Mouse (Mus musculus) retina, postnatal 1 day (tissue): ENCODE measurements around the gene Vars.
"Not testable (repeated sequence)": the region's sequence is repeated elsewhere in the genome, so short reads cannot be mapped to it uniquely, and the experiment has no call there.

ENCODE experiments used
- DNase-seq: peaks from one replicate; pipeline ENCODE4 v3.0.0-alpha.2; 2012

The Vars gene

DNA sequence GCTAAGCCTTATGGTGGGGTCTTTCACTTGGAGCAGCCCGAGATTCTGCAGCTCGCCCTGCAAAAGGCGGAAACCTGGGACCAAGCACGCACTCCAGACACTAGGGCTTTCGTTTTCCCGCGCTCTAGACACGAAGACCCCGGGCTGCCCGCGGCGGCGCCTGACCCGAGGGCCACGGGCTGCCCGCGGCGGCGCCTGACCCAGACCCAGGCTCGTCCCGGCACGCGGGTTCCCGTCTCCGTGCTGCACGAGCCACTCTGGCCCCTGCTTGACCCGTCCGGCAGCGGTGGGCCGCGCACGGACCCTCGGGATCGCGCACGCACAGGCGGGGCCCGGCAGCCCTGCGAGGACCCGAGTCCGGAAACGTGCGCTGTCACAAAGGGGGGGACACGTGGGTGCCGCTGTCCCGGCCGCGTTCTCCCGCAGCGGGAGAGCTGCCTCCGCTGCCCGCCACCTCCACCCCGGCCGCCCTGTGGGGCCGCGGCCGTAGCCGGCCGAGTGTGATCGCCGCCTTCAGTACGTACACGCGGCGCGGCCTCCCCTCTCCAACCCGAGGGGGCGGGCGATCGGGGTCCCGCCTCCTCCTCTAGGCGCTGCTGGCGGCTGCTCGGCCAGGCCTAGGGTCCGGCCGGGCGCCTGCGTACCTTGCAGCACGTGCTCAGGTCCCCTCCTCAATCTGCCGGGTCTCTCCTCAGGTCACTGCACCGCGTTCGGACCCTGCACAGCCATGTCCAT, at the start of gene Vars:
Gene Vars (plus strand): TSS at position 271 of the 735 bp plus-strand sequence.
- peak; percentile 95 for DNase-seq

DNA sequence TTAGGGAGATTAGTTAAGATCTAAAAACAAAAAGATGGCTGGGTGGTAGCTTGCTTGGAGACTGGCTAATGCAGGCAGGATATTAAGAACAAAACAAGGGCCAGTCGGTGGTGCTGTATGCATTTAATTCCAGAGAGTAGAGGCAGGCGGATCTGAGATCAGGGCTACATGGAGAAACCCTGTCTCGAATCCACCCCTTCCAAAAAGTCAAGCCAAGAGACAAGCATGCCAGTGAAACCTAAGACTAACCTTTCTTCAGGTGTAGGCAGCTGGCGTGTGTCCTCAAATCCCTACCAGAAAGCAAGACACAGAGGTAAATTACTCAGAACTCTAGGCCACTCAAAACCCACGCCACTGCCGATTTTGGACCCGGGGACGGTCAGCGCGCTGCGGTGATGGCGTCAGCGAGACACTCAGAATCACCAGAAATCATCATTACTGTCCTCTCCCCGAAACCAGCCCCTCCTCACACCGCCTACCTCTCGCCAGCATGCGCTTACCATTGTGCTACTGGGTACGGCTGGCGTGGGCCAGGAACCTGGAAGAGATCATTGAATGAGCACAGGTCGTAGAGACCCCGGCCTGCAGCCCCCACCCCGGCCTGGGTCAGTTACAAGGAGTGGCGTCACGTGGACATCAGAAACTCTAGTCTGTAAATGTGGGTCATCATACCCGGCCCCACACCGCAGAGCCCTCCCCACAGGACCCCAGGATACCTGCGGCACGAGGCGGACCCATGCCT, 49.0 kb upstream of the Vars start:
- no peak for DNase-seq

DNA sequence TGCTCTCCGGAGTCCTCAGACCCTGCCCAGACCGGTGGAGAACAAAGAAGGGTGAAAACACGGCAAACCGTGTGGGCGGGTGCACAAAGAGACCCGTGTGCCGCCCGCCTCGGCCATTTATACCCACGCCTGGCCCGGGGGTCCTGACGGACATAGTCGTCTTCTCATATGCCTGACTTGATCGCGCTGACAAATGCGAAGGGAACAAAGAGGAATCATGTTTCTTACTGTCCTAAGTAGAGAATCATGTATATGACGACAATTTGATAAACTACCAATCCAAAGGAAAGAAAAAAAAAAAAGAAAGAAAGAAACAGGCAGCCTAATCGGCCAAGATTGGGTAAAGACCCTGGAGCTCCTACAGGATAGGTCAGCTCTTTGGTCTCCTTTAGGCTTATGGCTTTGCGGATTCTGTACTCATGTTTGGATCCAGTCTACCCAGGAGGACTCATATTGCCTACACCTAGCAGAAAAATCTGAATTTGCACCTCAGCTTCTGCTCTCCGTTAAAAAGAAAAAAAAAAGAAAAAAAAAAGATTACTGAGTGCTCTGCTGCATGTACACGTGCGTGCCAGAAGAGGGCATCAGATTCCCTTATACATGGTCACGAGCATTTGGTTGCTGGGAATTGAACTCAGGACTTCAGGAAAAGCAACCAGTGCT, 48.3 kb upstream of the Vars start:
- peak; percentile 91 for DNase-seq

DNA sequence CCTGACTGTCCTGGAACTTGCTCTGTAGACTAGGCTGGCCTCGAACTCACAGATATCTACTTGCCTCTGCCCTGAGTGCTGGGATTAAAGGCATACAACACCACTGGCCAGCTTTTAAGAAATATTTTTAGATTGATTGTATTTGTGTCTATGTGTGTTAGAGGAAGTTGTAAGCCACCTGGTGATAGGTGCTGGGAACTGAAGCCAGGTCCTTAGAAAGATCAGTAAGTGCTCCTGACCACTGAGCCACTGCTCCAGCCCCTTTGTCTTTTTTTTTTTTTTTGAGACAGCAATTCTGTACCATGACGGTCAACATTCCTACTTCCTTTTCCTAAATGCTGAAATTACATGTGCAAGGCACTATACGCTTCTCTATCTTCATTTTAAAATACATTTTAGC, 47.5 kb upstream of the Vars start:
- no peak for DNase-seq

DNA sequence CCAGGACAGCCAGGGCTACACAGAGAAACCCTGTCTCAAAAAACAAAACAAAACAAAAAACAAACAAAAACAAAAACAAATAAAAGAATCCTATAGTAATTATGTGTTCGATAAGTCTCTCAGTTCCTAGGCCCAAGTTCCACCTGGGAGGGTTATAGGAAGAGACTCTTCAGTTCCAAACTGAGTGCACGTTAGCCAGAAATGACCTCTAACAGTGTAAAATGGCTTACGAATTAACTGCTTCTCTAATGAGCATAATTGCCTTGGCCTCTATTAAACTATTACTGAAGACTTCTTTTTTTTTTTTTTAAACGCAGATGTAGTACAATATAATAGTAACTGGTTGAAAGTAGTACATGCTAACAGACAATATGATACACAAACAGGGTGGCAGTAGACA, 46.9 kb upstream of the Vars start:
- DNase-seq = no peak

DNA sequence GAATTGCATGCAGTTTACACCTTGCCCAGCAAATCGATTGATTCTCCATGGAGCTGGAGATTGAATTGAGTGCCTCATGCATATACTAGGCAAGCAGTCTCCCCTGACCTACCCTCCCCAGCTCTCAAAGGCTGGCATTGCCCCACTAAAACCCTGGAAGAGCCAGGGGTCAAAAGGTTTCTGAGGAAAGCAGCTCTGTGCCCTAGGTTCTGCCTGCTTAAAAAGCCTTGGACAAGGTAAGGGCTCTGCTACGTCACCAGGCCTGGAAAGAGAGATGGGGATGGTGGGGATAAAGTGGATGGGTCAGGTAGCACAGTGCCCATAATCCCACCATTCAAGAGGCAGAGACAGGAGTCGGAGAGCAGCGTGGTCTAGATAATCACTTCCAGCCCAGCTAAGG, 46.0 kb upstream of the Vars start:
- no peak for DNase-seq

DNA sequence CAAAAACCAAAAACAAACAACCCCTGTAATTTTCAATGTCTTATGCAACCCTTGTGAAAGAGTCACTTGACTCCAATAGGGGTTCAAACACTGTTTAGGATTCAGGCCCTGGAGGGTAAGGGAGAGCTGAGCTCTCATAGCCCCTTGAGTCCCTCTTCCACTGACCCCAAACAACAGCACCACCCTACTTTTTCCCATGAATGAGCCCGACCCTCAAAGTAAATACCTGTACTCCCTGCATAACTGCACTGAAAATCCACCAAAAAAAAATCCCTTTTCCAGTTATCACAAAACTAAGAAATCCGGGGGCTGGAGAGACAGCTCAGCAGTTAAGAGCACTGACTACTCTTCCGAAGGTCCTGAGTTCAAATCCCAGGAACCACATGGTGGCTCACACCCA, 44.9 kb upstream of the Vars start:
- no peak for DNase-seq

DNA sequence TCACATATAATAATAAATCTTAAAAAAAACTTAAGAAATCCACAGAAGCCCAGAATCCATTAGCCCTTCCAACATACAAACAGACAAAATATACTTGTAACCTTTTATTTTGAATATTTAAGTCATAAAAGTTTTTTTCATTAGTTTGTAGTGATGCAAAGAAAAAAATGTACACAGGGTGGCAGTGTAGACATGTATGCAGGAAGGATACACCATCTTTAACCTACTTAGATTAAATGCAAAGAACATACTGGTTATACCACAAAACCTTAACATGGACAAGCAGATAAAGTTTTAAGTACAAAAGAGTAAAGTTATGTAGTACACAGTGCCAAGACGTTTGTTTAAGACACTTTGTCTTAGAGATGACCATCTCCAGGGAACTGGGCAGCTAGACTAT, 44.4 kb upstream of the Vars start:
- DNase-seq = peak; percentile 24

DNA sequence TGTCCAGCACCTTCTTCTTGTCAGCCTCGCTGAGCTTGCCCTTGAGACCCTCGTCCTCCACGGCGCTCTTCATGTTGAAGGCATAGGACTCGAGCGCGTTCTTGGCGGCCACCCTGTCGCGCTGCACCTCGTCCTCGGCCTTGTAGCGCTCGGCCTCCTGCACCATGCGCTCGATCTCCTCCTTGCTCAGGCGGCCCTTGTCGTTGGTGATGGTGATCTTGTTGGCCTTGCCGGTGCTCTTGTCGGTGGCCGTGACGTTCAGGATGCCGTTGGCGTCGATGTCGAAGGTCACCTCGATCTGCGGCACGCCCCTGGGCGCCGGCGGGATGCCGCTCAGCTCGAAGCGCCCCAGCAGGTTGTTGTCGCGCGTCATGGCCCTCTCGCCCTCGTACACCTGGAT, 43.5 kb upstream of the Vars start:
- not testable (repeated sequence) for DNase-seq

DNA sequence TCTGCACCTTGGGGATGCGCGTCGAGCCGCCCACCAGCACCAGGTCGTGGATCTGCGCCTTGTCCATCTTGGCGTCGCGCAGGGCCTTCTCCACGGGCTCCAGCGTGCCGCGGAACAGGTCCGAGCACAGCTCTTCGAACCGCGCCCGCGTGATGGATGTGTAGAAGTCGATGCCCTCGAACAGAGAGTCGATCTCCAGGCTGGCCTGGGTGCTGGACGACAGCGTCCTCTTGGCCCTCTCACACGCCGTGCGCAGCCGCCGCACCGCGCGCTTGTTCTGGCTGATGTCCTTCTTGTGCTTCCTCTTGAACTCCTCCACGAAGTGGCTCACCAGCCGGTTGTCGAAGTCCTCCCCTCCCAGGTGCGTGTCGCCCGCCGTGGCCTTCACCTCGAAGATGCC, 42.8 kb upstream of the Vars start:
- not testable (repeated sequence) for DNase-seq

DNA sequence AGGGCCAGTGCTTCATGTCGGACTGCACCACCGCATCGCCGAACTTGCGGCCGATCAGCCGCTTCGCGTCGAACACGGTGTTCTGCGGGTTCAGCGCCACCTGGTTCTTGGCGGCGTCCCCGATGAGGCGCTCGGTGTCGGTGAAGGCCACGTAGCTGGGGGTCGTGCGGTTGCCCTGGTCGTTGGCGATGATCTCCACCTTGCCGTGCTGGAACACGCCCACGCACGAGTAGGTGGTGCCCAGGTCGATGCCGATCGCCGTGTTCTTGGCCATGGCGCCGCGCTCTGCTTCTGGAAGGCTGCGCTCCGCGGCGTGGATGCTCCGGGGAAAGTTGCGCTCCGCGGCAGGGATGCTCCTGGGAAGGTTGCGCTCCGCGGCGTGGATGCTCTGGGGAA, 42.1 kb upstream of the Vars start:
- DNase-seq = not testable (repeated sequence)

DNA sequence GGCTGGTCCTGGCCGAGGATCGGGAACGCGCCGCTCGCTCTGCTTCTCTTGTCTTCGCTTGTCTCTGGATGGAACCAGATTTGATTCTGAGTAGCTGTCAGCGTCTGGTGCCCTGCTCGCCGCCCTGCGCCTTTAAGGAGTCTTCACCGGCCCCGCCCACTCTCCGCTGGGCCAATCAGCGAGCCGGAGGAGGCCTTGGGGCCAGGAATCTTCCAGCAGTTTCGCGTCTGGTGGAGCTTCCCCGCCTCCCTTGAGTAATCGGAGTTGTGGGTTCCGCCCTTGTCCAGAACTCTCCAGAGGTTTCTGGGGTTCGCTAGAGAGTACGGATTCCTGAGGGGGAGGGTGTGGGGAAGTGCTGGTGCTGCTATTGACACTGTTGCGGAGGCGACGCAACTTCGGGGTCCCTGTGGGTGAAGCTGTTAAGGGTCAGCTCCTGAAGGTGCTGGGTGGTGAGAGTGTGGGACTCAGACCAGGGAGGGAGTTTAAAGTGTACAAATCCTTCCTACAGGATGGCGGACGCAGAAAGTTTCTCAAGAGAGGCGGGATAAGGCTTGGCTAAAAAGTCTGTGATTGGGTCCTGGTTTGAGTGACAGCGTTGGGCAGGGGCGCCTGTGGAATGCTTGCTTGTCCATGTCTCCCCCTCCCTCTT, 41.5 kb upstream of the Vars start, which contains the start of gene Hspa1b:
Gene Hspa1b (minus strand): TSS at position 109 of the 649 bp plus-strand sequence.
- DNase-seq = peak; percentile 80

DNA sequence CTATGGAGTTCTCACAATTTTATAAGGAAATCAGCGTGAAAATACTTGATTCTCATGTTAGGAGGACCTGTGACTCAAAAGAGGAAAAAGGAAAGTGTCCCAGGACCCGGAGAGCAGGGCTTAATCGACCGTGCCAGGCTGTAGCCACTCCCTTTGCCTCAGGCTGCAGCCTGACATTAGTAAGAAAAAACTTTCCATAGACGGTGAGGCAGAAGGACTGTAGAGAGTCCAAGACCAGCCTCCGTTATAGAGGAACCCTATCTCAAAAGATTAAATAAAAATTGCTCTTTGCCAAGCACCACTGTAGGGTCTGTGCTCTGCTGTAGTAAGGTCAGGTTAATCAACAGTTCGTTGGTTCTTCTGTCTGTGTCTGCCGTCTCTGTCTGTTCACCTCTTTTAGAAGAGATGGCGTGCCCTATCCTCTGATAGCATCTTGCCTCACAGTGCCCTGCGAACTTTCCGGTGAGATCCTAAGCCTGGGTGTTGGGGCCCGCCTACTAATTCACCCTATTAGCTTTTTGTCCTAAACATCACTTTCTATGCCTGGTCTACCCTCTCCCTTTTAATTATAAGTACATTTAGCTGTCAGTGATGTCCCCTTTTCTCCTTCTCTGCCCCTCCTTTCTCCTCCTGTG, 40.8 kb upstream of the Vars start:
- DNase-seq = no peak

DNA sequence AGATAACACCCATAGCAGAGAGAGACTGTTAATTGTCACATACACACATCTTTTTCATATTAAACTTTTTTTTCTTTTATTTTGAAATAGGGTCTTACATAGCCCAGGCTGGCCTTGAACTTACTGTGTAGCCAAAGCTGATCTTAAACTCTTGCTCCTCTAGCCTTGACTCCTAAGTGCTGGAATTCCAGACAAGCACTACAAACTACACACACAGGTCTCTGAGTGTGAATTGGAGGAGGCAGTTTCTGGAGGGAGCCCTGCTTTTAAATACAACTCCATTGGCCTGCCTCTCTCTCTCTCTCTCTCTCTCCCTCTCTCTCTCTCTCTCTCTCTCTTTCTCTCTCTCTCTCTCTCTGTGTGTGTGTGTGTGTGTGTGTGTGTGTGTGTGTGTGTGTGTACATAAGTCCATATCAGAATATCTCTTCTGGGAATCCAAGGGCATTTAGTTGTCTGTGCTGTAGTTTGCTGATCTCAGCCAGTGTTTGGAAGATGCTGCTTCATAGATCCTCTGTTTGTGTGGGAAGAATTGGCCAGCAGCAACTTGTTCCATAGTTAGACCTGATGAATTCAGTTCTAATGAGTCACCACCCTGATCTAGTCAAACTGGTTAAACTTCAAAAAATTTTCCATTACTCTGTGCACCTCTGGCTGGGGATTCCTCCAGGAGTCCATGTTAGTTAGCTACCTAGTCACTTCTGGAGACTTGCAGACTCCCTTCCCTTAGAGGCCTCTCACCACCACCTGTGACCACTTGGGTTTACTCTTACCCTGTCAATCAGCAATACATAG, 39.9 kb upstream of the Vars start:
- DNase-seq = no peak

DNA sequence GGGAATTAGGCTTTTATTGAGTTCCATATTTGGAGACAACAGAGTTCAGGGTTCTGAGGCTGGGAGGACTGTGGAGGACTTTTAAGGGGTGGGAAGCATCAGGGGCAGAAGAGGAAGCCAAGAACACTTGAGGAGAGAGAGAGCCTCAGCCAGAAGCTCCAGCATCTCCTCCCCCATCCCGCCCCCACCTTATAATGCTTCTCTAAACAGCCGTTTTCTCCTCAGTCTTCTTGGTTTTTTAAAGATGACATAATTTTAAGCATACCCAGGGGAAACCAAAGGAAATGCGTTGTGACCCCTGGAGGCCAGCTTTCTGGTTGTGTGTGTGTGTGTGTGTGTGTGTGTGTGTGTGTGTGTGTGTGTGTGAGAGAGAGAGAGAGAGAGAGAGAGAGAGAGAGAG, 38.7 kb upstream of the Vars start:
- no peak for DNase-seq

DNA sequence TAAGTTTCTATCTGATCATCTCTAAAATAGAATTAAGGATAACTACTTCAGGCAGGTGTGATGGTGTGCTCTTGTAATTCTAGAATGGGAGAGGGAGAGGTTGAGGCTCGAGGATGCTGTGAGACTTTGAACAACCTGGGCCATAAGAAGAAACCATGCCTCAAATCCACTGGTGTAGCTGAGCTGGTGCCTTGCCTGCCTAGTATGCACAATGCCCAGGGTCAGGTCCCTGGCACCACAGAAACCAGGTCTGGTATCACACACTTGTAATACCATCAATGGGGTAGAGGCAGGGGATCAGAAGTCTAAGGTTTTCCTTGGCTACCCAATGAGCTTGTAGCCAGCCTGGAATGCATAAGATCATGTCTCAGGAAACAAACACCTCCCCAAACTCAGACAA, 37.9 kb upstream of the Vars start:
- DNase-seq = no peak

DNA sequence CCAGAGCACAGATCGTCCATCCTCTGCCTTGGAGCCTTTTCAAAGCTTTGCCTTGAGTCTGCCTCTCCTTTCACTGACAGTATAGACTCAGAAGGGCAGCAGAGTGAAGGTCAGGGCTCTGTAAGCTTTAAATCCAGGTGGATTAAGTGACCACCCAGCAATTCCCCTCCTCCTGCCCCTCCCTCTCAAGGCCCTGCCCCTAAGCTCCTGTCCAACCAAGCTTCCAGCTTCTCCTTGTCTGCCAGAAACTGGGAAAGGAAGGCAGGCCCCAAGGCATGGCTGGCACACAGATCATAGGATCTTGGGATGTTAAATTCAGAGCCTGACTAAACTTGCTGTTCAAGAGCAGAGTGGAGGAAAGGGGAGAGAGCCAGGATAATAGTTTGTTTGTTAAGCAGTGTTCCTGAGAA, 36.1 kb upstream of the Vars start:
- DNase-seq = peak; percentile 69

DNA sequence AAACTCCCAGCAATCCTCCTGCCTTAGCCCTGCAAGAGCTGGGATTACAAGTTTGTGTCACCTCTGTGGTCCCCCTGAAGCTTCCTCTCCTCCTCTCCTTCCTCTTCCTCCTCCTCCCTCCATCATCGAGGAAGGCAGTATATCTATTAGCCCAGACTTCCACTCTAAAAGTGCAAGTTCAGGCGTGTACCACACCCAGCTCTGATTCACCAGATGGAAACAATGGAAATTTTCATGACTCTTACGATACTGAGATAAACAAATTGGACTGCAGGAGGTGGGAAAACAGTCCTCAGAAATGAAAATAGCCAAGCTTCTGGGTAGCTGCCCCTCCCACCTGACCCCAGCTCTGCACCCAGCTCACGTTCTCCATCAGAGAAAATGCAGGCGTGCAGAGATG, 35.2 kb upstream of the Vars start:
- no peak for DNase-seq

DNA sequence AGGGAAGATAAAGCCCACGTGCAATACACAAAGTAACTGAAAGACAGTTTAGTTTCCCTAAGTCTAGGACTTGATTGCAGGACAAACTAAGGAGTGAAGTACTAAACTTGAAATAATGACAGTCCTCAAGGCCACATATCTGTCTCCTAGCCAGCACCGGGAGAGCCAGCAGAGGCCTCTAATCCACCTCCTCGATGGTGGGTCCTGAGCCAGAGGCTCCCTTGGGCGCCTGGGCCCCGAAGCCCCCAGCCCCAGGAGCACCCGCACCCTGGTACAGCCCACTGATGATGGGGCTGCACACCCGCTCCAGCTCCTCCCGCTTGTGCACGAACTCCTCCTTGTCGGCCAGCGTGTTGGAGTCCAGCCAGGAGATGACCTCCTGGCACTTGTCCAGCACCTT, 31.0 kb upstream of the Vars start, which contains the start of gene Gm20481:
Gene Gm20481 (plus strand): TSS at position 91 of the 400 bp plus-strand sequence.
- DNase-seq = not testable (repeated sequence)

DNA sequence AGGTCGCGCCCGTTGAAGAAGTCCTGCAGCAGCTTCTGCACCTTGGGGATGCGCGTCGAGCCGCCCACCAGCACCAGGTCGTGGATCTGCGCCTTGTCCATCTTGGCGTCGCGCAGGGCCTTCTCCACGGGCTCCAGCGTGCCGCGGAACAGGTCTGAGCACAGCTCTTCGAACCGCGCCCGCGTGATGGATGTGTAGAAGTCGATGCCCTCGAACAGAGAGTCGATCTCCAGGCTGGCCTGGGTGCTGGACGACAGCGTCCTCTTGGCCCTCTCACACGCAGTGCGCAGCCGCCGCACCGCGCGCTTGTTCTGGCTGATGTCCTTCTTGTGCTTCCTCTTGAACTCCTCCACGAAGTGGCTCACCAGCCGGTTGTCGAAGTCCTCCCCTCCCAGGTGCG, 29.9 kb upstream of the Vars start:
- not testable (repeated sequence) for DNase-seq

DNA sequence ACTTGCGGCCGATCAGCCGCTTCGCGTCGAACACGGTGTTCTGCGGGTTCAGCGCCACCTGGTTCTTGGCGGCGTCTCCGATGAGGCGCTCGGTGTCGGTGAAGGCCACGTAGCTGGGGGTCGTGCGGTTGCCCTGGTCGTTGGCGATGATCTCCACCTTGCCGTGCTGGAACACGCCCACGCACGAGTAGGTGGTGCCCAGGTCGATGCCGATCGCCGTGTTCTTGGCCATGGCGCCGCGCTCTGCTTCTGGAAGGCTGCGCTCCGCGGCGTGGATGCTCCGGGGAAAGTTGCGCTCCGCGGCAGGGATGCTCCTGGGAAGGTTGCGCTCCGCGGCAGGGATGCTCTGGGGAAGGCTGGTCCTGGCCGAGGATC, 29.1 kb upstream of the Vars start:
- not testable (repeated sequence) for DNase-seq
